Mouse (Mus musculus) effector memory CD4-positive, alpha-beta T cell, adult 5 months (primary cell): ENCODE data around the gene Olfr1217. TPM values are rescaled to one million over a fixed set of nuclear protein-coding genes. Genes with fewer than 3 reads are reported as not detected.

Source experiments
- polyA plus RNA-seq: library from polyadenylated mRNA; unstranded; fragments of 100-300 nt; shearing (Covaris generic); gene quantifications from one replicate; pipeline ENCODE4 v1.2.1, GENCODE M21; 2017

Gene Olfr1217
- not detected for polyA plus RNA-seq

GRCm38 (mm10) chr2:89031965-89032364, at the start of gene Olfr1217:
Gene Olfr1217, minus strand, starts transcription at chr2:89032065.

GRCm38 (mm10) chr2:89061087-89061486, 29.2 kb upstream of the Olfr1217 start, which contains the start of gene Olfr1218:
Gene Olfr1218, minus strand, starts transcription at chr2:89061187.

GRCm38 (mm10) chr2:89018240-89018639, 13.6 kb downstream of the Olfr1217 start, which contains the start of gene Olfr1216:
Gene Olfr1216, minus strand, starts transcription at chr2:89018340.

GRCm38 (mm10) chr2:89006873-89007272, 25.0 kb downstream of the Olfr1217 start, which contains the start of gene Olfr1215:
Gene Olfr1215, minus strand, starts transcription at chr2:89006973.

GRCm38 (mm10) chr2:88992553-88992952, 39.3 kb downstream of the Olfr1217 start, which contains the start of gene Olfr1214:
Gene Olfr1214, minus strand, starts transcription at chr2:88992653.

GRCm38 (mm10) chr2:88980181-88980580, 51.7 kb downstream of the Olfr1217 start, which contains the start of gene Gm13762:
Gene Gm13762, minus strand, starts transcription at chr2:88980281.

Other genes with a start within 250 kb of the Olfr1217 start
- not detected for gene Olfr1201, start 239.0 kb downstream of the Olfr1217 start, polyA plus RNA-seq
- gene Olfr1202, start 217.6 kb downstream of the Olfr1217 start, polyA plus RNA-seq, result 0.19 TPM
- not detected for gene Olfr1205, start 202.3 kb downstream of the Olfr1217 start, polyA plus RNA-seq
- not detected for gene Olfr1204, start 182.8 kb downstream of the Olfr1217 start, polyA plus RNA-seq
- gene Olfr1206, start 168.8 kb downstream of the Olfr1217 start, polyA plus RNA-seq, result 0.24 TPM
- gene Olfr1208, start 129.8 kb downstream of the Olfr1217 start, polyA plus RNA-seq, result not detected
- not detected for gene Olfr1209, start 116.9 kb downstream of the Olfr1217 start, polyA plus RNA-seq
- not detected for gene Olfr1211, start 94.0 kb downstream of the Olfr1217 start, polyA plus RNA-seq
- gene Olfr1212, start 78.1 kb downstream of the Olfr1217 start, polyA plus RNA-seq, result not detected
- not detected for gene Gm13762, start 51.8 kb downstream of the Olfr1217 start, polyA plus RNA-seq
- not detected for gene Olfr1214, start 39.4 kb downstream of the Olfr1217 start, polyA plus RNA-seq
- 0.19 TPM for gene Olfr1215, start 25.1 kb downstream of the Olfr1217 start, polyA plus RNA-seq
- not detected for gene Olfr1216, start 13.7 kb downstream of the Olfr1217 start, polyA plus RNA-seq
- not detected for gene Olfr1218, start 29.1 kb upstream of the Olfr1217 start, polyA plus RNA-seq
- gene Olfr1219, start 51.4 kb upstream of the Olfr1217 start, polyA plus RNA-seq, result not detected
- 0.09 TPM for gene Olfr1220, start 74.8 kb upstream of the Olfr1217 start, polyA plus RNA-seq
- not detected for gene Olfr1221, start 85.2 kb upstream of the Olfr1217 start, polyA plus RNA-seq
- gene Olfr1222, start 101.0 kb upstream of the Olfr1217 start, polyA plus RNA-seq, result not detected
- gene Olfr1223, start 119.5 kb upstream of the Olfr1217 start, polyA plus RNA-seq, result not detected
- gene Olfr1224-ps1, start 132.0 kb upstream of the Olfr1217 start, polyA plus RNA-seq, result not detected
- gene Olfr1225, start 142.6 kb upstream of the Olfr1217 start, polyA plus RNA-seq, result not detected
- not detected for gene Olfr1226, start 168.0 kb upstream of the Olfr1217 start, polyA plus RNA-seq
- not detected for gene Olfr1228, start 222.0 kb upstream of the Olfr1217 start, polyA plus RNA-seq